ENCODE assay signal across 9 mouse cellular contexts in the genomic region with DNA sequence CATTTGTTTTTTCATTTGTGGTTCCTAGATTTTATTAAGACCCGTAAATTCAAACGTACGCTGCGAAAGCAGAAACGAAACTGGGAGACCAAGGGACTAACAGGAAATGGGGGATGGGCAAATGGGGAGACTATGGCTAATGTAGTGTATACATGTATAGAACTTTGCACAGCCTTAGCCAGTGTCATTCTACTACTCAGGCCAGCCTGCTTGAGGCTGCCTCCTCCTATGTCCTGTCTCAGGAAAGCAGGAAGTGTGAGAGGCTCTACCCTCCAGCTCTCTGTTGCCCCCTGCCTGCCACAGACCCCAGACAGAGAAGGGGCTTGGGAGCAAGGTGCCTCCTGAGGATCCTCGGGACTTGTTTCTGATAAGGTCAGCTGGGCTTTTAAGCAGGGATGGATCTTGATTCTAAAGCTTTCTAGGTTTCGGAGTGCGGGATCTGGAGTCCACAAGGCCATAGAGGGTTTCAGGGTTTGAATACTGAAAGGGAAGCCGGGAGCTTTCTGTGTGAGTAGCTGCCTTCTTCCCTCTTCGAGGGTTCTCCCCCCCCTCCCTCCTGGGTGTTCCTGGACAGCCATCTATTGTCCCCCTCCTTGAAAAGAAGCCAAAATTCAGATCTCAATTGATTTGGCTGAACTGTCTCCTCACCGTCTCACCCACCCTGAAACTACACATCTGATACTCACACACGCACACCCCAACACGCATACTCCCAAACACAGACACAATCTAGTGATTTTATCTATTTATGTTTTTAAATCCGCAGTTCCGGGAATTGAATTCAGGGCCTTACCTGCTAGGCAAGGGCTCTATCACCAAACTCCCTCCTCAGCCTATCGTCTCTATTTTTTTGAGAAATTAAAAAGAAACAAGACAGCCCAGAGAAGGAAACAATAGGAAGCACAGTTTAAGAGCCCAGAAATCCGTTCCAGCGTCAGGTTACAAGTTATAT. TPM values are rescaled to one million over a fixed set of nuclear protein-coding genes. Genes with fewer than 3 reads are reported as not detected.
DNase-seq lines count a peak whose midpoint lies in the region; ATAC-seq and TF ChIP-seq lines count a peak whose summit lies in the region.
"Had no signal": no experiment of that assay in that cellular context is flagged by ENCODE, and none has a peak within 500 bp of the region (broad histone marks: within the 10 kb centered on the region; RNA-seq: fewer than 3 reads in every experiment).

No protein-coding gene starts in this region.

- WGBS in heart, adult 2 months, result 56% methylated on average over 18 of the region's 18 CpGs
- 82% methylated on average over 18 of the region's 18 CpGs for WGBS in heart, embryonic 12.5 days
- 6% methylated on average over 18 of the region's 18 CpGs for whole genome bisulfite sequencing in thymus, adult 2 months

- H3K79me2 ChIP-seq in heart, adult 2 months (replicated peaks; ENCODE audit: control insufficient read depth, insufficient read depth, low read length), result peaks cover 3% of the 10 kb centered on the region

- DNase-seq in heart, adult 2 months, result peak; percentile 82 to 84
- peak; percentile 74 for DNase-seq in T-cell, adult 2 months (ENCODE audit: low spot score)
- DNase-seq in heart, adult 8-10 months (ENCODE audit: low spot score), result peak; percentile 72
- DNase-seq in kidney, postnatal 36 days, result peak; percentile 56 to 80
- DNase-seq in thymus, adult 2 months, result peak; percentile 90
- no peak for DNase-seq in ovary, postnatal 10 days (ENCODE audit: low spot score)

- 0 out of 2 replicates have a peak, but pooled peaks have one; percentile 45 for TF ChIP-seq EP300 in heart, adult 2 months (IDR thresholded peaks at IDR 0.05; ENCODE audit: insufficient read depth, low read depth, low read length)

- H3K9me3 ChIP-seq in heart, embryonic 12.5 days (replicated peaks), result peaks cover 4% of the 10 kb centered on the region; the same call in 1 of the 2 replicates

- no peak for TF ChIP-seq POLR2A in heart, adult 2 months (IDR thresholded peaks at IDR 0.05; ENCODE audit: insufficient read depth, low read depth, low read length)
- 0 out of 2 replicates have a peak, but pooled peaks have one; percentile 32 for TF ChIP-seq POLR2A in thymus, adult 2 months (IDR thresholded peaks at IDR 0.05; ENCODE audit: control insufficient read depth, extremely low read depth, insufficient read depth, low read length, poor library complexity)

- peaks cover 6% of the 10 kb centered on the region for H3K4me1 ChIP-seq in heart, adult 2 months (ENCODE audit: control insufficient read depth, insufficient read depth, low read length)
- H3K4me1 ChIP-seq in heart, embryonic 12.5 days (replicated peaks), result no peaks in the 10 kb centered on the region
- peaks cover 13% of the 10 kb centered on the region for H3K4me1 ChIP-seq in thymus, adult 2 months (replicated peaks; ENCODE audit: control insufficient read depth, insufficient read depth, low read length)

- H3K4me2 ChIP-seq in heart, embryonic 12.5 days, result no peak overlapping the region
- H3K4me2 ChIP-seq: limb, embryonic 12.5 days had no signal

- peak; percentile 89 for TF ChIP-seq CTCF in heart, adult 2 months (IDR thresholded peaks at IDR 0.05)
- peak; percentile 85; the same call in 1 of the 2 replicates for TF ChIP-seq CTCF in thymus, adult 2 months (IDR thresholded peaks at IDR 0.05; ENCODE audit: borderline replicate concordance, control insufficient read depth, extremely low read depth, insufficient read depth, low read length, poor library complexity)

- no peak for ATAC-seq in heart, embryonic 12.5 days (ENCODE audit: insufficient number of reproducible peaks, low FRiP score)
- ATAC-seq in megakaryocyte progenitor cell, adult 5-6 weeks (replicated peaks; ENCODE audit: poor library complexity), result peak; percentile 93

- H3K27me3 ChIP-seq in heart, adult 2 months (ENCODE audit: control insufficient read depth, insufficient read depth, low read length), result no peaks in the 10 kb centered on the region
- no peaks in the 10 kb centered on the region for H3K27me3 ChIP-seq in heart, embryonic 12.5 days (replicated peaks)
- H3K27me3 ChIP-seq in thymus, adult 2 months (ENCODE audit: control insufficient read depth, insufficient read depth, low read length), result no peaks in the 10 kb centered on the region
- H3K27me3 ChIP-seq: limb, embryonic 12.5 days had no signal

- intact Hi-C loops in heart, adult 2 months (cut with DNase I), result loop anchor here (2.0 to 5.0 kb wide), 2 partner anchors 32 to 75 kb away; no protein-coding TSS in a partner anchor

- H3K27ac ChIP-seq in heart, adult 2 months, result peak overlapping the region; percentile 88
- no peak overlapping the region for H3K27ac ChIP-seq in heart, embryonic 12.5 days (ENCODE audit: poor library complexity, severe bottlenecking)
- H3K27ac ChIP-seq in thymus, adult 2 months (ENCODE audit: control insufficient read depth, insufficient read depth, low read length), result peak overlapping the region; percentile 81

- H3K9ac ChIP-seq in heart, adult 2 months (ENCODE audit: low read depth, low read length), result peak overlapping the region; percentile 52
- no peak overlapping the region for H3K9ac ChIP-seq in heart, embryonic 12.5 days
- H3K9ac ChIP-seq: limb, embryonic 12.5 days had no signal

- H3K36me3 ChIP-seq in heart, adult 2 months (ENCODE audit: control insufficient read depth, insufficient read depth, low read length), result no peaks in the 10 kb centered on the region; the same call in 1 of the 2 replicates
- peaks cover 8% of the 10 kb centered on the region for H3K36me3 ChIP-seq in heart, embryonic 12.5 days
- H3K36me3 ChIP-seq in thymus, adult 2 months (ENCODE audit: control insufficient read depth, insufficient read depth, low read length), result peaks cover 7% of the 10 kb centered on the region

- peak overlapping the region; percentile 46 for H3K4me3 ChIP-seq in heart, adult 2 months
- no peak overlapping the region for H3K4me3 ChIP-seq in heart, embryonic 12.5 days
- peak overlapping the region; percentile 60 for H3K4me3 ChIP-seq in thymus, adult 2 months (ENCODE audit: control insufficient read depth, insufficient read depth, low read length)
- H3K4me3 ChIP-seq: limb, embryonic 12.5 days had no signal

RNA-seq across cellular contexts. Expression of a gene that starts 7.4 kb away (rescaled TPM):
- total RNA-seq in heart, adult 2 months (2021), result 1 to 10 TPM; 6.3 to 8.0 TPM
- polyA plus RNA-seq in heart, adult 2 months (2012; rRNA removed), result 2.0 and 3.8 TPM in 2 replicates
- 20.3 and 22.2 TPM in 2 replicates for polyA plus RNA-seq in heart, embryonic 12.5 days (2016; fragmentation: Nextera tagmentation; extraction: Ambion mirVana)
- 1 to 10 TPM; 6.2 to 9.8 (median 7.3) TPM for total RNA-seq in heart, adult 8-10 months (2022)
- 182 and 183 TPM in 2 replicates for total RNA-seq in megakaryocyte progenitor cell, adult 5-6 weeks (2015)
- 124 and 136 TPM in 2 replicates for total RNA-seq in megakaryocyte progenitor cell, adult 5-6 weeks (2017)
- 12.0 and 12.3 TPM in 2 replicates for polyA plus RNA-seq in thymus, adult 2 months (2012; rRNA removed)

Comparison
In these comparisons a context has a peak if more than half of its experiments do, and no peak if none do; other contexts are left out.
1. RNA of a gene that starts 7.4 kb away (total RNA-seq): 124 to 183 TPM in megakaryocyte progenitor cell, adult 5-6 weeks; 6.2 to 9.8 TPM in heart, adult 8-10 months and 6.3 to 8.0 TPM in heart, adult 2 months; every median in the first group is over 10 times any median in the second.